Mouse (Mus musculus): ENCODE results near the gene Akap8l.

Gene Akap8l

GRCm38 (mm10) chr17:32319950-32320349, 30.5 kb downstream of the Akap8l start:
- DNase-seq (ENCODE audit: low spot score in 2 of 2), result no peak

GRCm38 (mm10) chr17:32317708-32318107, 32.7 kb downstream of the Akap8l start:
- DNase-seq (ENCODE audit: low spot score in 2 of 2), result no peak

- DNase-seq (ENCODE audit: low spot score in 2 of 2), result no peak
These were observed 33.4 kb downstream of the Akap8l start for GRCm38 (mm10) chr17:32317032-32317431.

- DNase-seq (ENCODE audit: low spot score in 2 of 2), result no peak
These were observed 34.8 kb downstream of the Akap8l start for GRCm38 (mm10) chr17:32315560-32315959.

- DNase-seq (ENCODE audit: low spot score in 2 of 2), result no peak
These were observed 36.5 kb downstream of the Akap8l start for GRCm38 (mm10) chr17:32313892-32314291.

- DNase-seq (ENCODE audit: low spot score in 2 of 2), result no peak
These were observed 37.6 kb downstream of the Akap8l start for GRCm38 (mm10) chr17:32312801-32313200.

GRCm38 (mm10) chr17:32307963-32308362, 42.4 kb downstream of the Akap8l start:
- no peak for DNase-seq (ENCODE audit: low spot score in 2 of 2)

- no peak for DNase-seq (ENCODE audit: low spot score in 2 of 2)
These were observed 52.3 kb downstream of the Akap8l start for GRCm38 (mm10) chr17:32298125-32298524.

- DNase-seq (ENCODE audit: low spot score in 2 of 2), result no peak
These were observed 54.5 kb downstream of the Akap8l start for GRCm38 (mm10) chr17:32295901-32296300.

GRCm38 (mm10) chr17:32295160-32295559, 55.2 kb downstream of the Akap8l start:
- DNase-seq (ENCODE audit: low spot score in 2 of 2), result no peak

GRCm38 (mm10) chr17:32285138-32285670, 65.2 kb downstream of the Akap8l start:
- DNase-seq (ENCODE audit: low spot score in 2 of 2), result no peak

- peak; percentile 81 to 86 for DNase-seq (ENCODE audit: low spot score in 2 of 2)
These were observed 65.9 kb downstream of the Akap8l start, which contains the start of gene Brd4 for GRCm38 (mm10) chr17:32284262-32285137. TSS of gene Brd4 (minus strand) at chr17:32284722.

GRCm38 (mm10) chr17:32283771-32284221, 66.6 kb downstream of the Akap8l start:
- peak; percentile 45 to 62 for DNase-seq (ENCODE audit: low spot score in 2 of 2)

GRCm38 (mm10) chr17:32283341-32283740, 67.1 kb downstream of the Akap8l start:
- peak; percentile 59 to 72 for DNase-seq (ENCODE audit: low spot score in 2 of 2)

- no peak for DNase-seq (ENCODE audit: low spot score in 2 of 2)
These were observed 68.6 kb downstream of the Akap8l start for GRCm38 (mm10) chr17:32281611-32282310.

GRCm38 (mm10) chr17:32281126-32281525, 69.3 kb downstream of the Akap8l start:
- no peak for DNase-seq (ENCODE audit: low spot score in 2 of 2)

GRCm38 (mm10) chr17:32280575-32280974, 69.8 kb downstream of the Akap8l start:
- no peak for DNase-seq (ENCODE audit: low spot score in 2 of 2)

- no peak for DNase-seq (ENCODE audit: low spot score in 2 of 2)
These were observed 73.2 kb downstream of the Akap8l start for GRCm38 (mm10) chr17:32277201-32277600.

- no peak for DNase-seq (ENCODE audit: low spot score in 2 of 2)
These were observed 74.8 kb downstream of the Akap8l start for GRCm38 (mm10) chr17:32275568-32275967.
